Mouse (Mus musculus) ES-Bruce4 (cell line): Measurements from ENCODE around the gene Ugcg.

Experiments
- CTCF ChIP-seq: IDR thresholded peaks from one replicate; pipeline ENCODE4 v1.8.1; 2011; ENCODE audit warnings: low read depth, low read length
- POLR2A ChIP-seq: IDR thresholded peaks from one replicate; pipeline ENCODE4 v1.8.1; 2011; ENCODE audit warnings: low read length; ENCODE audit not compliant: insufficient read depth

GRCm38 (mm10) chr4:59262156-59262555, 73.1 kb downstream of the Ugcg start:
- no peak for TF ChIP-seq POLR2A
- no peak for TF ChIP-seq CTCF
